Mouse (Mus musculus) bone marrow, adult 2 months (tissue): ENCODE results near the gene Itm2c. TPM values are rescaled to one million over a fixed set of nuclear protein-coding genes. Genes with fewer than 3 reads are reported as not detected.

ENCODE experiments used
- H3K27ac ChIP-seq: fragments of 200-500 bp; 2 replicates; pipeline ENCODE4 v1.5.1; 2012; ENCODE audit warnings: low read depth, mild to moderate bottlenecking, control low read depth, inconsistent platforms, low read length; ENCODE audit not compliant: control insufficient read depth, poor library complexity, insufficient read depth
- H3K4me1 ChIP-seq: fragments of 200-500 bp; 2 replicates; pipeline ENCODE4 v1.6.1; 2011; ENCODE audit warnings: low read length; ENCODE audit not compliant: control insufficient read depth, insufficient read depth
- H3K4me3 ChIP-seq: fragments of 200-500 bp; replicated peaks from 2 replicates; pipeline ENCODE3; 2011; ENCODE audit warnings: mild to moderate bottlenecking, low read depth, low read length, control low read depth; ENCODE audit not compliant: control insufficient read depth
- CTCF ChIP-seq: fragments of 200-500 bp; IDR thresholded peaks from 2 replicates; pipeline ENCODE4 v1.5.1; 2011; ENCODE audit warnings: low read length, control low read depth; ENCODE audit not compliant: control insufficient read depth, insufficient read depth
- POLR2A ChIP-seq: fragments of 200-500 bp; IDR thresholded peaks from 2 replicates; pipeline ENCODE4 v1.6.1; 2011; ENCODE audit warnings: low read depth, mild to moderate bottlenecking, control low read depth, low read length, borderline replicate concordance; ENCODE audit not compliant: control insufficient read depth
- WGBS: fragments of 180-500 bp; shearing (Covaris S2); methylation state at CpG from one replicate; pipeline ENCODE4 v1.1.7; 2018; 5-methylcytosine and 5-hydroxymethylcytosine counted together
- polyA plus RNA-seq: library from polyadenylated mRNA; stranded (reverse); fragments of >200 nt; gene quantifications from 2 replicates; pipeline ENCODE4 v1.2.4, GENCODE M21; 2011; ENCODE audit warnings: low replicate concordance; ENCODE audit not compliant: missing spikeins, insufficient read depth, insufficient read length

The Itm2c gene
- polyA plus RNA-seq, 1 experiment, result 10.8 TPM

GRCm38 (mm10) chr1:85922865-85923211 lies 28.8 kb downstream of the Itm2c start:
- 89% methylated on average over 5 of the region's 5 CpGs for WGBS
- no peak overlapping the region for H3K4me3 ChIP-seq
- TF ChIP-seq POLR2A (no peak), CTCF (no peak)
- H3K27ac ChIP-seq, result no peak overlapping the region
- no peaks in the 10 kb centered on the region for H3K4me1 ChIP-seq

DNA sequence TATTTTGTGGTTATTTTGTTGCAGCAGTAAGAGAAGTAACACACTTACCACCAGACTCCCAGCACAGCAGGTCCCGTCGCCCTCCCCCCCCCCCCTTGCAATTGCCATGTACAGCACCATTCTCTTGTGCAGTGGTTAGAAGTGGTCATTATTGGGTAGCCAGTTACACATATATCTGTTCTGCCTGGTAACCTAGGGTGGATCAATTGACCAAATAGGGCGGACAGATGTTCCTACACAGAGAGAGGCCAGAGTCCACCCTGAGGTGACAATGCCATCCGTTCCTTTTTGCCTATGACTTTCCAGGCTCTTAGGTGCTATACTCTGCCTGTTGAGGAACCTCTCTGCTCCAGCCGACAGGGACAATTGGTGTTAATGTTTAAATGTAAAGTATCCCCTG lies 31.1 kb downstream of the Itm2c start:
- no peaks in the 10 kb centered on the region for H3K4me1 ChIP-seq
- H3K4me3 ChIP-seq, result no peak overlapping the region
- 80% methylated on average over 5 of the region's 5 CpGs for WGBS
- H3K27ac ChIP-seq, result no peak overlapping the region
- TF ChIP-seq CTCF (no peak), POLR2A (no peak)

DNA sequence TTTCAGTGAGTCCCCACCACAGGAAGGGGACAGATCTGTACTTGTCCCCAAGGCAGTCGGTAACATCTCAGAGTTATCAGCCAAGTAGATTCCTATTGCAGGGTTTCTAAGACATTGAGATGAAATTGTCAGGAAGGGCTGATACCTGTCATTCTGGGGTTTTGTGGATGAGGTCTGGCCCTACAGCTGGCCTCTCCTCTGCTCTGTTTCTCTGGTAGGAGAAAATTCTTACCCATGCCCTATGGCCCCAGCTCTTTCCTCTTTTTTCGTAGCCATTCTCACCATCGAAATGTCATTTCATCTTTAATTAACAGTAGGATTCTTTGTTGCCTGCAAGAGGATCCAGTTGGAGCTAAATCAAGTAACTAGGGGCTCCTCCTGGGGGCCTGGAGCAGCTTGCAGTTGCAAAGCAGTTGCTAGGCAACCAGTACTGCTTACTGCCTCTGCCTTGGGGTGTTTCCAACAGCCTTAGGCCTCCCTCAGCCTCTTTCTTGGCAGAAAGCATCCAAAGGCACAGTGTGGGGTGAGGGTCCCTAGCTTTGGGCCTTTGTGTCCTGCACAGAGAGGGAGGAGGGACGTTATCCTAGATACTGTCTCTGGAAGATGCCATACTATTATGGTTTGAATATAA lies 34.1 kb downstream of the Itm2c start, which contains the start of gene 4933407L21Rik:
Gene 4933407L21Rik, plus strand, starts transcription at position 427 of the 631 bp plus-strand sequence.
- TF ChIP-seq CTCF (no peak), POLR2A (no peak)
- 73% methylated on average over 4 of the region's 4 CpGs for WGBS
- H3K4me3 ChIP-seq, result no peak within 1 kb of the TSS

DNA sequence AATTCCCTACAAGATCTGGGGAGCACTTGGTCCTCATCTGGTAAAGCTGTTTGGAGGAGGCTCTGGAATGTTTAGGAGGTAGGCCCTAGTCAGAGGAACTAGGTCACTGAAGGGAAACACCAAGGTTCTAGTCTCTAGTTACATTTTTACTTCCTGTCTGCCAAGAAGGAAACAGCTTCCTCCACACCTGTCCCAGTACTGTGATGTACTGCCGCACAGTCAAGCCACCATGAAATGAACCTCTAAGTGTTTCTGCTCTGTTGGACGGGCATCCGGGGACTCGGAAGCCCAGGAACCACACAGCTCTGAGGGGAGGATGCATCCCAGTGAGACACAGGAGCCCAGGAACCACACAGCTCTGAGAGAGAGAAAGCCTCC lies 34.6 kb downstream of the Itm2c start:
- TF ChIP-seq POLR2A, result no peak
- TF ChIP-seq CTCF, result no peak
- 46% methylated on average over 4 of the region's 4 CpGs for WGBS
- no peaks in the 10 kb centered on the region for H3K4me1 ChIP-seq
- H3K4me3 ChIP-seq, result no peak overlapping the region
- H3K27ac ChIP-seq, result no peak overlapping the region

More for the DNA sequence above, 34.1 kb downstream of the Itm2c start, which contains the start of gene 4933407L21Rik:
- Histone ChIP-seq H3K4me1 (no peaks in the 10 kb centered on the region), H3K27ac (no peak within 1 kb of the TSS)

DNA sequence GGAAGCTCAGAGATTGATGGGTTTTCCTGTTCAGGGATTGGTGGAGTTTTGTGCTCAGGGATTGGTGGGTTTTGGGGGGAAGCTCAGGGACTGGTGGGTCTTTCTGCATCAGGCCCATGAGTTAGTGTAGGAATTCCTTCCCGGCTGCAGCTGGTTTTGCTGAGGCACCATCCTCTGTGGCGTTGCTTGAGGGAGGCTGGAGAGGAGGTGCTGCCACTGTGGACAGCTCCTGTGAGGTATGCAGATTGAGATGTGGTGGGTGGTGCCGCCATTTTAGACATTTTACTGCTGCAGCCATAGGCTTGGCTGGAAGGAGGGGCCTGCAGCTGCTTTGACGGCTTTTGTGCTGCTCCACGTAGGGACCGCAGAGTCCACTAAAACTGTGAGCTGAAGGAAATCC lies 35.3 kb downstream of the Itm2c start:
- no peak overlapping the region for H3K4me3 ChIP-seq
- no peaks in the 10 kb centered on the region for H3K4me1 ChIP-seq
- 82% methylated on average over 6 of the region's 6 CpGs for WGBS
- no peak overlapping the region for H3K27ac ChIP-seq
- TF ChIP-seq POLR2A (no peak), CTCF (no peak)

DNA sequence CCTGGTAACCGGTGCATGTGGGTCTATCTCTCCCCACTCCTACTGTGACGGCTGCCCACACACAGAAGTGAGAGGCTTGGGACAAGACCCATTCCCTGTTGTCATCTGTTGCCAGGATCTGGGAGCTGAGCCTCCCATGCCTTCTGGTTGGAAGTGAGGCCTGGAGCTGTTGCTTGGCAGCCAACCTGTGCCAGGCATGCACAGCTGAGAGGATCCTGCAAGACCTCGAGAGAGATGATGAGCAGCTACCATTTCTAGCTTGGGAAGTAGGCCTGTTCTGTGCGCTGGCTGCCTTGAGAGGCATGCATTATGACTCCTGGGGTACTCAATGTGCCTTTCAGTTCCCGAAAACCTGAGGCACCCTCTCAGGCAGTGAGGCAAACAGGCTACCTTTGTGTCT lies 37.1 kb downstream of the Itm2c start:
- WGBS, result 80% methylated on average over 5 of the region's 5 CpGs

DNA sequence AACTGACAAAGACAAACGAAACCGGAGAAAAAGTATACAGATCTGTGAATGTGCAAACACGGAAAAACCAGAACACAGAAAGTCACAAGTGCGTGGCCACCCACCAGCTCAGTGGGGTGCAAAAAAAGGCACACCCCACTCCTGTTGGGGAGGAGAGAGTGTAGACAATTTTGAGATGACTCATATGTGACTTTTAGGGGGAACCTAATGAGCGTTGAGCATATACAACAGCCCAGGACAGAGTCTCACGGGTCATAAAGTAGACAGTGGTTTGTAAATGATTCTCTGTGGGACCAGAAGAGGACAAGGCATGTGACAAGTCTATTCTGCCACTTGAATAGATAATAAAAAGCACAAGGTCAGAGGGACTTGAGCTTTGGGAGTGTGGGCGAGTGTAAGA lies 39.1 kb downstream of the Itm2c start:
- no peak overlapping the region for H3K4me3 ChIP-seq
- WGBS, result 25% methylated on average over 7 of the region's 7 CpGs
- no peak overlapping the region for H3K27ac ChIP-seq
- no peaks in the 10 kb centered on the region for H3K4me1 ChIP-seq
- TF ChIP-seq CTCF (no peak), POLR2A (no peak)

More for the DNA sequence above, 37.1 kb downstream of the Itm2c start:
- H3K27ac ChIP-seq, result no peak overlapping the region
- TF ChIP-seq POLR2A, result no peak
- no peak for TF ChIP-seq CTCF
- H3K4me3 ChIP-seq, result no peak overlapping the region
- H3K4me1 ChIP-seq, result no peaks in the 10 kb centered on the region

- 18% methylated on average over 11 of the region's 11 CpGs for WGBS
- H3K27ac ChIP-seq, result no peak overlapping the region
- TF ChIP-seq POLR2A (no peak), CTCF (no peak)
- no peaks in the 10 kb centered on the region for H3K4me1 ChIP-seq
- H3K4me3 ChIP-seq, result no peak overlapping the region
Measured at GRCm38 (mm10) chr1:85933631-85934465, 39.8 kb downstream of the Itm2c start.
